Comparison of ENCODE assay signal across 12 mouse cellular contexts in the genomic region with DNA sequence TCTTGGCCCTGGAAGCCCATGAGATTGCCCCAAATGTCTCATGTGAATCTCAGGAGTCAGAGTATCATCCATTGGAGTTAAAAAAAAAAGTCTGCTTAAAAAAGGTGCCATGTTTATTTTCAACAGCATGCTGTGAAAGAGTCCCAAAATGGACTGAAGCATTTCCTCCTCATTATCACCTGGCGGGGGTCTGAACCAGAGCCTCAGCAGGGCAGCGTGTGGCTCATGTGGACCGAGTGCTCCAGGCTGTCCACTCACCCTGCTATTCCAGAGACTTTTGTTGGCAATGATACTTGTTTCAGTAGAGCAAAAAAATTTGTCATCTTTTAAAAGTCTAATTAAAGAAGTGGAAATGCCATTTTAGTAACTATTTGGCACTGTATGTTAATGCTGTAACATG.
"Had no signal": no experiment of that assay in that cellular context is flagged by ENCODE, and none has a peak within 500 bp of the region (broad histone marks: within the 10 kb centered on the region; RNA-seq: fewer than 3 reads in every experiment).

No protein-coding gene starts in this region.

- DNase-seq: retina, postnatal 1 day; right cerebral cortex, adult 18-20 months; right cerebral cortex, postnatal 14 days; right cerebral cortex, postnatal 25 days; right cerebral cortex, postnatal 4 days; spleen, adult 18-20 months; thymus, adult 18-20 months; thymus, adult 2 months; thymus, postnatal 14 days; thymus, postnatal 25 days; thymus, postnatal 36 days; thymus, postnatal 4 days had no signal
